Mouse (Mus musculus): ENCODE results near the gene Dtx2. TPM values are rescaled to one million over a fixed set of nuclear protein-coding genes. Genes with fewer than 3 reads are reported as not detected.
A peak's percentile ranks its signal among the peaks of the same experiment; 100 is the strongest.

Gene Dtx2
- total RNA-seq, 2 experiments from 2014 or later, result 8.6 to 9.1 TPM

DNA sequence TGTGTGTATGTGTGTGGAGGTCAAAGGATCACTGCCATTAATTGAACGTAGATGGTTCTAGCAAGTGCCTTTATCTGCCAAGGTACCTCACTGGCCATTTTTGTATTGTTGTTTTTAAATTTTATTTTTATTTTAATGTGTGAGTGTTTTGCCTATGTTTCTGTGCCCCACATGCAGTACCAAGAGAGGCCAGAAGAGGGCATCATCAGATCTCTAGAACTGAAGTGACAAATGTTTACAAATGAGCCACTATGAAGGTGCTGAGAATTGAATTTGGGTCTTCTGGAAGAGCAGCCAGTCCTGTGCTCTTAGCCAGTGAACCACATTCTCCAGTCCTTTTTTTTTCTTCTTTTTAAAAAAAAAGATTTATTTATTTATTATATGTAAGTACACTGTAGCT is 25.8 kb upstream of the Dtx2 start:
- DNase-seq (ENCODE audit: low spot score in 2 of 2), result no peak
- intact Hi-C loops (cut with DNase I), result no loop called here

DNA sequence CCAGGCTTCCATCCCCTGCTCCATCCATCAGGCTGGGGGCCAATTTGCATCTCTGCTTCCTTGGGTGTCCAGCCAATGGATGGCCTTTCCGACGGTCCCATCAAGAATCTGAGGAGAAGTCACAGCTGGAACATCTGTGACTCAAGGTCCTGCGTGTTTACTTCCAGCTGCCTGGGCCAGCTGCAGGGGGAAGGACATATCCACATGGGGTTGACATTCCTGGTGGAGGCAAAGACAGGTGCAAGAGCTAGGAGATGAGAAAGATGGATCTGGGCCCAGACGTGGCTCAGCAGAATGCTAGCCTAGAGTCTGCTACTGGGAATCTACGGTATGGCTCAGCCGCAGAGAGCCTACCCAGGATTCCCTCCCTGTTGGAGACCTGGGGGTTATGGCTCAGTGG is 24.4 kb upstream of the Dtx2 start:
- DNase-seq (ENCODE audit: low spot score in 2 of 2), result no peak
- intact Hi-C loops (cut with DNase I), result no loop called here

DNA sequence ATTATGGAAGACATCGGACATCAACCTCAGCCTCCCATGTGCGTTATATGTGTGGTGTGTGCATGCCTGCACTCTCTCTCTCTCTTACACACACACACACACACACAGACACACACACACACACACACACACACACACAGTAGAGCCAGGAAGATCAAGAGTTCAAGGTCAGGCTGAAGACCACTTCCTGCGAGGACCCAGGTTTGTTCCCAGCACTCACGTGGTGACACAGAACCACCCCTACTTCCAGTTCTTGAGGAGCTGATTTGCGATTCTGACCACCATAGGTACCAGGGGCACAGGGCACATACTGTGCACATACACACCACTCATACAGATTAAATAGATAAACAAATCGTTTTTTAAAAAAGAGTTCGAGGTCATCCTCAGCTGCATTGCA is 22.7 kb upstream of the Dtx2 start:
- intact Hi-C loops (cut with DNase I), result no loop called here
- DNase-seq (ENCODE audit: low spot score in 2 of 2), result no peak

GRCm38 (mm10) chr5:135974365-135974764 is 20.2 kb upstream of the Dtx2 start, which contains the start of gene Ssc4d:
Ssc4d (minus strand) TSS chr5:135974531.
- intact Hi-C loops (cut with DNase I), result no loop called here
- no peak for DNase-seq (ENCODE audit: low spot score in 2 of 2)

DNA sequence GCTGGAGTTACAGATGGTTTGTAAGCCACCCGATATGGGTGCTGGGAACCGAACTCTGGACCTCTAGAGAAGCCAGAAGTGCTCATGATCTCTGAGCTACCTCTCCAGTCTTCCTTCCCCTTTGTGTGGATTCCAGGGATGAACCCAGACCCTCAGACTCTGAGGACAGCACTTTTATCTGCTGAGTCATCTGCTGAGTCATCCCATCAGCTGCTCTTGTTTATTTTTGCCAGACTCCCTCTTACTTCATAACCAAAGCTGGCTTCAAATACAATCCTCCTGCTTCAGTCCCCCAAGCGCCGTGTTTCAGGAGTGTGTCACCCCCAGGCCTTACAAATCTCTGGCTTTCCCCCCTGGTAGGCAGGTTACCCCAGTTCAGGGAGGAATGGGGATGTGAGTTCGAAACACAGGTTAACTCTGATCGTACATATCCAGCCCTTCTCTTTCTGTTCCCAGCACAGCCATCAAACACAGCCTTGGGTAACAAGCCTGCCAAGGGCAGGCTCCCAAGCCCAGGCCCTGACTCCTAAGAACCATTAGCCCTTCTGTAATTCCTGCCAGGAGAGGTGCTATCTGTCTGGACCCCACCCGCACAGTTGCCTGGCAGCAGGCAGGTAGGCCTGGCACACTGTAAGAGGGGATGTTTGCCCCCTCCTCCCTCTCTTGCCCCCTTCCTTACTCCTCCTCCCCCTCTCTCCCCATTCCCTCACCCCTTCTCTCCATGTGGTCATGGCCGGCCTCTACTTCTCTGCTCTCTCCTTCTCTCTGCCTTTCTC is 18.5 kb upstream of the Dtx2 start:
- intact Hi-C loops (cut with DNase I), result no loop called here
- no peak for DNase-seq (ENCODE audit: low spot score in 2 of 2)

DNA sequence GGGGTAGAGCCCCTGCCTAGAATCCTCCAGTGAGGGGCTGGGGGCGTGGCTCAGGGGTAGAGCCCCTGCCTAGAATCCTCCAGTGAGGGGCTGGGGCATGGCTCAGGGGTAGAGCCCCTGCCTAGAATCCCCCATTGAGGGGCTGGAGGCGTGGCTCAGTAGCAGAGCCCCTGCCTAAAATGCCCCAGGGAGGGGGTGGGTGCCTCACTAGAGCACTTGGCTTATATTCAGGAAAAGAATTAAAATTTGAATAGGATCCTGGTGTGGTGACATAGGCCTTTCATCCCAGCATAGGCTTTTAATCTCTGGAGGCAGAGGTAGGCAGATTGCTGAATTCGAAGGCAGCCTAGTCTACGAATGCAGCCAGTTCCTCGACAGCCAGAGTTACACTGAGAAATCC is 15.2 kb upstream of the Dtx2 start:
- DNase-seq (ENCODE audit: low spot score in 2 of 2), result no peak
- intact Hi-C loops (cut with DNase I), result no loop called here

GRCm38 (mm10) chr5:135979904-135980303 is 14.7 kb upstream of the Dtx2 start, which contains the start of gene Zp3:
Zp3 (plus strand) TSS chr5:135980099.
- intact Hi-C loops (cut with DNase I), result loop anchor here (5.0 kb wide), 1 partner anchor 82 kb away; no protein-coding TSS in a partner anchor
- no peak for DNase-seq (ENCODE audit: low spot score in 2 of 2)

GRCm38 (mm10) chr5:135982398-135982797 is 12.2 kb upstream of the Dtx2 start:
- intact Hi-C loops (cut with DNase I), result loop anchor here (5.0 kb wide), 1 partner anchor 80 kb away; no protein-coding TSS in a partner anchor
- DNase-seq (ENCODE audit: low spot score in 2 of 2), result peak; percentile 28 to 39

GRCm38 (mm10) chr5:135984546-135985044 is 10.0 kb upstream of the Dtx2 start:
- intact Hi-C loops (cut with DNase I), result loop anchor here (5.0 kb wide), 2 partner anchors 48 to 78 kb away; no protein-coding TSS in a partner anchor
- DNase-seq (ENCODE audit: low spot score in 2 of 2), result no peak

DNA sequence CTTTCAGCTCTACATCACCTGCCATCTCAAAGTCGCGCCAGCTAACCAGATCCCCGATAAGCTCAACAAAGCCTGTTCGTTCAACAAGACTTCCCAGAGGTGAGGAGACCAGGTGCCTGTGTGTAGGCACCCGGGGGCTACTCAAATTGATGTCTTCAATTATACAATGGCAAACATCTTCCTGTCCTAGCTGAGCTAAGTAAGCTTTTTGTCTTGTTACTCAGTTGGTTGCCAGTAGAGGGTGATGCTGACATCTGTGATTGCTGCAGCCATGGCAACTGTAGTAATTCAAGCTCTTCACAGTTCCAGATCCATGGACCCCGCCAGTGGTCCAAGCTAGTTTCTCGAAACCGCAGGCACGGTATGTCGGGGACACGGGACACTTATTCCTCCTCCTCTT is 7.4 kb upstream of the Dtx2 start:
- intact Hi-C loops (cut with DNase I), result loop anchor here (5.0 kb wide), 1 partner anchor 45 kb away; no protein-coding TSS in a partner anchor
- DNase-seq (ENCODE audit: low spot score in 2 of 2), result peak; percentile 27 to 51

GRCm38 (mm10) chr5:135990601-135991000 is 4.0 kb upstream of the Dtx2 start:
- DNase-seq (ENCODE audit: low spot score in 2 of 2), result no peak
- intact Hi-C loops (cut with DNase I), result no loop called here

DNA sequence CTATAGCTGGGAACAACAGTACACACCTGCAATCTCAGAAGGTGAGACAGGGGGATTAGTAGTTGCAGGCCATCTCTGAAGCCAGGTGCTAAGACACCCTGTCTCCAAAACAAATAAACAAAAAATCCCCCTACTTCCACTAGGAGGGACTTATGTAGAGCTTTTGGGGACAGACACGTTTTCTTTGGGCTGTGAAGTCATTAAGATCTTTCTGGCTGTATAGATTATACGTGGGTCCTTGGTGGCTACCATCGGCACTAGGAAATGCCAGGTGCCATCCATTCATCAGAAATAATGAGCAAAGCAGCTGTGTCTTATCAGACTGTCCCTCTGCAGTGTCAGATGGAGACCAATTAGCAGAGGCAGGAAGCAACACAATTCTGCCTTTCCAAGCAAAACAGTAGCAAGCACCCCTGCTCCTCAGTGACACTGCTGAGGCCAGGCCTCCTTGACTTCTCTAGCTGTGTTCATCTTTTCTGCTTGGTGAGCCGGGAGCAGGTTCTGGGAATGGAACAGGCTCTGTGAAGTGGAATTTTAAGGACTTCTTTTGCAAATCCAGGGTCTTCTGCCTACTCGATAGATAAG is 1.1 kb upstream of the Dtx2 start:
- DNase-seq (ENCODE audit: low spot score in 2 of 2), result no peak
- intact Hi-C loops (cut with DNase I), result no loop called here

GRCm38 (mm10) chr5:135994335-135994724 is 270 bp upstream of the Dtx2 start:
- no peak for DNase-seq (ENCODE audit: low spot score in 2 of 2)
- intact Hi-C loops (cut with DNase I), result no loop called here

GRCm38 (mm10) chr5:135996162-135996561 is 1.6 kb downstream of the Dtx2 start:
- no peak for DNase-seq (ENCODE audit: low spot score in 2 of 2)

DNA sequence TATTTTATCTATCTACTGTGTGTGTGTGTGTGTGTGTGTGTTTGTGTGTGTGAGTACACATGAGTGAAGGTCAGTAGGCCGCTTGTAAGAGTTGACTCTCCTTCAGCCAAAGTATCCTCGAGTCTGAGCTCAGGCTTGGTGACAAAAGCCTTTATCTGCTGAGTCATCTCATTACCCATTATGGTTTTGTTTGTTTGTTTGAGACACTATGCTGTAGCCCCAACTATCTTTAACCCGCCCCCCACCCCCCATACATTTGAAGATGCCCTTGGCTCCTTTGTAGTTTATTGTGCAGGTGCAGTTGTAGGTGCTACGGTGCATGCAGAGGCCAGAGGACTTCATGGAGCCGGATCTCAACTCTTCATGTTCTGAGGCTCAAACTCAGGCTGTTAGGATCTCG is 6.6 kb downstream of the Dtx2 start:
- intact Hi-C loops (cut with DNase I), result no loop called here
- no peak for DNase-seq (ENCODE audit: low spot score in 2 of 2)

More at GRCm38 (mm10) chr5:135996162-135996561, 1.6 kb downstream of the Dtx2 start:
- intact Hi-C loops (cut with DNase I), result no loop called here

- intact Hi-C loops (cut with DNase I), result no loop called here
- DNase-seq (ENCODE audit: low spot score in 2 of 2), result no peak
Observed at GRCm38 (mm10) chr5:136002325-136002724, 7.7 kb downstream of the Dtx2 start.

- no peak for DNase-seq (ENCODE audit: low spot score in 2 of 2)
- intact Hi-C loops (cut with DNase I), result no loop called here
Observed at GRCm38 (mm10) chr5:136002751-136003151, 8.2 kb downstream of the Dtx2 start.

DNA sequence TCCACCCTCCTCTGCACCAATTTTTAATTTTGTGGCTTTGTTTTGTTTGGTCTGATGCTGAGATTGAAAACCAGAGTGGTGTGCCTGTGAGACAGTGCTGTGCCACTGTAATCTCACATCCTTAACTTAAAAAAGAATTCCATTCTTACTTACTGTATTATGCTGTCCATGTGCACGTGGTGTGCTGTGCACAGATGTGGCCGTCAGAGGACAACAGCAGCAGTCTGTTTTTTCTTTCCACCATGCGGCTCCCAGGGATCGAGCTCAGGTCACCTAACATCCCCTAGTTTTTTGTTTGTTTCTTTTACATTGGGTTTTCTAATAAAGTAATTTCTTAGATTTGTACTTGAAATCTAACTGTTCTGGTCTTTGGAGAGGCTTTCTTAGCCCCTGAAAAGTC is 9.9 kb downstream of the Dtx2 start:
- intact Hi-C loops (cut with DNase I), result no loop called here
- no peak for DNase-seq (ENCODE audit: low spot score in 2 of 2)

DNA sequence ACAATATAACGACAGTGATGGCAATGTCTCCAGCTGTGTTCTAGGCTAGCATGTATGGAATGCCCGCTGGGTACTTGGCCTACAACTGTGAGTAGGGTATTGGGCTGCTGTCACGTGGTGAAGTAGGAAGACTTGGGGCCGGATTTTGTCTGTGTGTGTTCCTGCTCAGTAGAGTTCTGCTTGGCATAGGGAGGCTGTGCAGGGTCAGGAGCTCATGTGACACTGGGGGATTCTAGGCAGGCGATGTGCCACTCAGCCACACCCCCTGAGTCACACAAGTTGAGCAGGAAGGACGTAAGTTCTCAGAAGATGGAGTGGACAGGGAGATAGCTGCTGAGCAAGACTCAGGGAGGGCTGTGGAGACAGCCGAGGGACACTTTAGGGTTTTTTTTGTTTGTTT is 13.1 kb downstream of the Dtx2 start:
- DNase-seq (ENCODE audit: low spot score in 2 of 2), result no peak
- intact Hi-C loops (cut with DNase I), result no loop called here

DNA sequence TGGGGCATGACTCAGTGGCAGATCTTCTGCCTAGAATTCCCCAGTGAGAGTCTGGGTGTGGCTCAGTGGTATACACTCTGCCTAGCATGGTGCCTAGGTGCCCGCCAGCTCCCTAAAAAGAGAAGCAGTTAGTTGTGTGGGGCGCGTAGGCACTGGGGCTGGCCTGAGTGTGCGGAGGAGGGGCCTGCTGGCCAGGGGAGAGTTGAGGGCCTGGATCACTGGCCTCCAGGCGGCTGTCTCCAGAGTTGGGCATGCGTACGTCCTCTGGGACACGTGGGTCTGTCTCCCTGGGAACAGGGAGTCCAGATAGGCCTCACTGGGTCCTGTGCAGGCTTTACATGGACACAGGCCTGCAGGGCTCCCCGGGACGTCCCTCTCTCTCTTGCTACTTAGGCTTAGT is 20.3 kb downstream of the Dtx2 start:
- no peak for DNase-seq (ENCODE audit: low spot score in 2 of 2)
- intact Hi-C loops (cut with DNase I), result no loop called here

GRCm38 (mm10) chr5:136015586-136015985 is 21.0 kb downstream of the Dtx2 start:
- DNase-seq (ENCODE audit: low spot score in 2 of 2), result no peak
- intact Hi-C loops (cut with DNase I), result no loop called here
